Comparison of ENCODE assay signal across 12 mouse cellular contexts in genomic region chr14:25346813-25347610, GRCm38 (mm10).
DNase-seq lines count a peak whose midpoint lies in the region; ATAC-seq lines count a peak whose summit lies in the region.
"Had no signal": no experiment of that assay in that cellular context is flagged by ENCODE, and none has a peak within 500 bp of the region (broad histone marks: within the 10 kb centered on the region; RNA-seq: fewer than 3 reads in every experiment).

No protein-coding gene starts in this region.

- 72% methylated on average over 7 of the region's 7 CpGs for WGBS in kidney, embryonic 14.5 days
- WGBS in forebrain, embryonic 13.5 days = 76% methylated on average over 7 of the region's 7 CpGs

- H3K4me3 ChIP-seq in kidney, embryonic 14.5 days (ENCODE audit: low read length) = no peak overlapping the region
- H3K4me3 ChIP-seq in forebrain, embryonic 13.5 days = no peak overlapping the region
- H3K4me3 ChIP-seq: embryonic facial prominence, embryonic 13.5 days; stomach, embryonic 15.5 days had no signal

- intact Hi-C loops in left cerebral cortex, postnatal 14 days (cut with DNase I) = no loop called here

- H3K4me2 ChIP-seq in kidney, embryonic 14.5 days (replicated peaks; ENCODE audit: low read depth, low read length) = no peak overlapping the region
- no peak overlapping the region for H3K4me2 ChIP-seq in forebrain, embryonic 13.5 days
- H3K4me2 ChIP-seq: embryonic facial prominence, embryonic 13.5 days; stomach, embryonic 15.5 days had no signal

- H3K4me1 ChIP-seq in kidney, embryonic 14.5 days (ENCODE audit: control insufficient read depth, insufficient read depth, low read length) = peaks cover 15% of the 10 kb centered on the region
- peaks cover 29% of the 10 kb centered on the region for H3K4me1 ChIP-seq in forebrain, embryonic 13.5 days

- H3K9me3 ChIP-seq in kidney, embryonic 14.5 days (ENCODE audit: control insufficient read depth, low read length) = no peaks in the 10 kb centered on the region
- no peaks in the 10 kb centered on the region for H3K9me3 ChIP-seq in forebrain, embryonic 13.5 days (replicated peaks)
- H3K9me3 ChIP-seq: embryonic facial prominence, embryonic 13.5 days; stomach, embryonic 15.5 days had no signal

- no peak overlapping the region for H3K9ac ChIP-seq in kidney, embryonic 14.5 days (ENCODE audit: low read depth, low read length)
- H3K9ac ChIP-seq in forebrain, embryonic 13.5 days = no peak overlapping the region
- H3K9ac ChIP-seq: embryonic facial prominence, embryonic 13.5 days; liver, embryonic 14.5 days; stomach, embryonic 15.5 days had no signal

- H3K27ac ChIP-seq in kidney, embryonic 14.5 days (ENCODE audit: low read depth, low read length) = no peak overlapping the region
- no peak overlapping the region for H3K27ac ChIP-seq in forebrain, embryonic 13.5 days
- H3K27ac ChIP-seq: embryonic facial prominence, embryonic 13.5 days; hindbrain, postnatal 0 days; liver, embryonic 14.5 days had no signal

- H3K36me3 ChIP-seq in kidney, embryonic 14.5 days (ENCODE audit: control insufficient read depth, insufficient read depth, low read length) = no peaks in the 10 kb centered on the region
- H3K36me3 ChIP-seq in forebrain, embryonic 13.5 days (ENCODE audit: poor library complexity, severe bottlenecking) = no peaks in the 10 kb centered on the region
- H3K36me3 ChIP-seq: embryonic facial prominence, embryonic 13.5 days; stomach, embryonic 15.5 days had no signal

- peak; percentile 80 for DNase-seq in adrenal gland, adult 2 months
- DNase-seq in adrenal gland, postnatal 4 days (ENCODE audit: low spot score in 2 of 2) = no peak
- peak; percentile 47 for DNase-seq in kidney, adult 9 months
- peak; percentile 79 for DNase-seq in cerebellum, adult 11-12 months
- DNase-seq in left cerebral cortex, postnatal 14 days (ENCODE audit: low spot score in 2 of 2) = peak; percentile 68 to 72
- no peak for DNase-seq in thymus, adult 18-20 months

- H3K27me3 ChIP-seq in kidney, embryonic 14.5 days (ENCODE audit: control insufficient read depth, insufficient read depth, low read length) = no peaks in the 10 kb centered on the region
- H3K27me3 ChIP-seq in forebrain, embryonic 13.5 days = no peaks in the 10 kb centered on the region
- H3K27me3 ChIP-seq: embryonic facial prominence, embryonic 13.5 days; stomach, embryonic 15.5 days had no signal

- no peak for ATAC-seq in kidney, embryonic 14.5 days (ENCODE audit: low FRiP score, low TSS enrichment)
- no peak for ATAC-seq in forebrain, embryonic 13.5 days
- ATAC-seq: hindbrain, postnatal 0 days had no signal

Comparison
In these comparisons a context has a peak if more than half of its experiments do, and no peak if none do; other contexts are left out.
1. DNase-seq: peak in adrenal gland, adult 2 months (single experiment), kidney, adult 9 months (single experiment), cerebellum, adult 11-12 months (single experiment) and left cerebral cortex, postnatal 14 days (2 of 2); none in adrenal gland, postnatal 4 days (0 of 2) and thymus, adult 18-20 months (0 of 2).